Mouse (Mus musculus) erythroid progenitor cell, adult 5-6 weeks (primary cell): ENCODE data around the gene Crybg2. TPM values are rescaled to one million over a fixed set of nuclear protein-coding genes. Genes with fewer than 3 reads are reported as not detected.

ENCODE experiments used
- ATAC-seq: replicated peaks from 2 replicates; pipeline ENCODE4 v1.8.0; 2016; ENCODE audit warnings: moderate number of reproducible peaks, mild to moderate bottlenecking, moderate TSS enrichment, inconsistent platforms; ENCODE audit not compliant: poor library complexity, low FRiP score, severe bottlenecking
- total RNA-seq, 2 experiments: library from RNA; stranded (forward) in 1 of 2; stranded (reverse) in 1 of 2; fragments of 150-400 nt in 1 of 2; fragments of 186-747, 209-891 nt in 1 of 2; gene quantifications; 2 replicates each; pipeline versions ENCODE4 v1.2.3 to v1.2.4; 2015 to 2017; ENCODE audit warnings: low replicate concordance in 2 of 2

Crybg2 gene
- total RNA-seq, 2 experiments from 2014 or later, result 5.0 TPM; not detected in 1

- no peak for ATAC-seq
Measured at GRCm38 (mm10) chr4:134136280-134136926, 75.8 kb downstream of the Crybg2 start.

- no peak for ATAC-seq
Measured at GRCm38 (mm10) chr4:134138857-134139256, 78.2 kb downstream of the Crybg2 start.

Other genes with a start within 250 kb of the Crybg2 start
- gene Rps6ka1, start 173.0 kb upstream of the Crybg2 start, total RNA-seq (2015; ENCODE audit: low replicate concordance), result 73.9 and 91.8 TPM in 2 replicates
- 77.2 and 91.8 TPM in 2 replicates for gene Rps6ka1, start 173.0 kb upstream of the Crybg2 start, total RNA-seq (2017; ENCODE audit: low replicate concordance)
- 1,062 and 1,086 TPM in 2 replicates for gene Hmgn2, start 92.2 kb upstream of the Crybg2 start, total RNA-seq (2015; ENCODE audit: low replicate concordance)
- 532 and 653 TPM in 2 replicates for gene Hmgn2, start 92.2 kb upstream of the Crybg2 start, total RNA-seq (2017; ENCODE audit: low replicate concordance)
- gene Dhdds, start 59.9 kb upstream of the Crybg2 start, total RNA-seq (2015; ENCODE audit: low replicate concordance), result 9.4 and 10.1 TPM in 2 replicates
- gene Dhdds, start 59.9 kb upstream of the Crybg2 start, total RNA-seq (2017; ENCODE audit: low replicate concordance), result 10.1 and 12.1 TPM in 2 replicates
- gene Lin28a, start 42.0 kb upstream of the Crybg2 start, total RNA-seq (2015; ENCODE audit: low replicate concordance), result 1.1 and 2.1 TPM in 2 replicates
- 1.0 and 2.2 TPM in 2 replicates for gene Lin28a, start 42.0 kb upstream of the Crybg2 start, total RNA-seq (2017; ENCODE audit: low replicate concordance)
- gene Zfp683, start 7.0 kb upstream of the Crybg2 start, total RNA-seq (2015; ENCODE audit: low replicate concordance), result not detected in 2 replicates
- not detected in 2 replicates for gene Zfp683, start 7.0 kb upstream of the Crybg2 start, total RNA-seq (2017; ENCODE audit: low replicate concordance)
- gene Cd52, start 34.3 kb downstream of the Crybg2 start, total RNA-seq (2015; ENCODE audit: low replicate concordance), result 157 and 288 TPM in 2 replicates
- gene Cd52, start 34.3 kb downstream of the Crybg2 start, total RNA-seq (2017; ENCODE audit: low replicate concordance), result 103 and 211 TPM in 2 replicates
- not detected in 2 replicates for gene Ubxn11, start 41.8 kb downstream of the Crybg2 start, total RNA-seq (2015; ENCODE audit: low replicate concordance)
- 4.5 TPM in 1 of 2 replicates, not detected in the other for gene Ubxn11, start 41.8 kb downstream of the Crybg2 start, total RNA-seq (2017; ENCODE audit: low replicate concordance)
- 129 and 180 TPM in 2 replicates for gene Sh3bgrl3, start 68.0 kb downstream of the Crybg2 start, total RNA-seq (2015; ENCODE audit: low replicate concordance)
- gene Sh3bgrl3, start 68.0 kb downstream of the Crybg2 start, total RNA-seq (2017; ENCODE audit: low replicate concordance), result 22.6 and 67.0 TPM in 2 replicates
- 91.4 and 93.3 TPM in 2 replicates for gene Cep85, start 126.3 kb downstream of the Crybg2 start, total RNA-seq (2015; ENCODE audit: low replicate concordance)
- 105 and 118 TPM in 2 replicates for gene Cep85, start 126.3 kb downstream of the Crybg2 start, total RNA-seq (2017; ENCODE audit: low replicate concordance)
- gene Gm7534, start 142.2 kb downstream of the Crybg2 start, total RNA-seq (2015; ENCODE audit: low replicate concordance), result not detected in 2 replicates
- gene Gm7534, start 142.2 kb downstream of the Crybg2 start, total RNA-seq (2017; ENCODE audit: low replicate concordance), result not detected in 2 replicates
- gene Catsper4, start 166.6 kb downstream of the Crybg2 start, total RNA-seq (2015; ENCODE audit: low replicate concordance), result not detected in 2 replicates
- not detected in 2 replicates for gene Catsper4, start 166.6 kb downstream of the Crybg2 start, total RNA-seq (2017; ENCODE audit: low replicate concordance)
- gene Cnksr1, start 177.6 kb downstream of the Crybg2 start, total RNA-seq (2015; ENCODE audit: low replicate concordance), result not detected in 2 replicates
- gene Cnksr1, start 177.6 kb downstream of the Crybg2 start, total RNA-seq (2017; ENCODE audit: low replicate concordance), result not detected in 2 replicates
- gene E130218I03Rik, start 182.8 kb downstream of the Crybg2 start, total RNA-seq (2015; ENCODE audit: low replicate concordance), result not detected in 2 replicates
- not detected in 2 replicates for gene E130218I03Rik, start 182.8 kb downstream of the Crybg2 start, total RNA-seq (2017; ENCODE audit: low replicate concordance)
- gene Zfp593, start 184.8 kb downstream of the Crybg2 start, total RNA-seq (2015; ENCODE audit: low replicate concordance), result 2.2 and 4.6 TPM in 2 replicates
- not detected in 2 replicates for gene Zfp593, start 184.8 kb downstream of the Crybg2 start, total RNA-seq (2017; ENCODE audit: low replicate concordance)
- not detected in 2 replicates for gene Gm30191, start 186.1 kb downstream of the Crybg2 start, total RNA-seq (2015; ENCODE audit: low replicate concordance)
- not detected in 2 replicates for gene Gm30191, start 186.1 kb downstream of the Crybg2 start, total RNA-seq (2017; ENCODE audit: low replicate concordance)
- not detected in 2 replicates for gene Grrp1, start 193.3 kb downstream of the Crybg2 start, total RNA-seq (2015; ENCODE audit: low replicate concordance)
- gene Grrp1, start 193.3 kb downstream of the Crybg2 start, total RNA-seq (2017; ENCODE audit: low replicate concordance), result not detected in 2 replicates
- gene Pdik1l, start 227.1 kb downstream of the Crybg2 start, total RNA-seq (2015; ENCODE audit: low replicate concordance), result 39.4 and 45.4 TPM in 2 replicates
- 52.6 and 53.7 TPM in 2 replicates for gene Pdik1l, start 227.1 kb downstream of the Crybg2 start, total RNA-seq (2017; ENCODE audit: low replicate concordance)